Mouse (Mus musculus) hindbrain, embryonic 14.5 days (tissue): ENCODE measurements around the gene Nodal. TPM values are rescaled to one million over a fixed set of nuclear protein-coding genes. Genes with fewer than 3 reads are reported as not detected.

Source experiments
- ATAC-seq: fragments of 200-750 bp; cut with Nextera tagmentation; 2 replicates; pipeline ENCODE4 v1.8.0; 2017; ENCODE audit warnings: moderate number of reproducible peaks, mild to moderate bottlenecking, moderate TSS enrichment, moderate library complexity; ENCODE audit not compliant: low FRiP score
- DNase-seq: peaks from one replicate; pipeline ENCODE4 v3.0.0-alpha.2; 2015; ENCODE audit warnings: low spot score
- H3K27ac ChIP-seq: fragments of 300-500 bp; sonication (generic); 2 replicates; pipeline ENCODE4 v1.5.1; 2014; ENCODE audit warnings: mild to moderate bottlenecking, moderate library complexity
- H3K27me3 ChIP-seq: fragments of 300-500 bp; sonication (generic); 2 replicates; pipeline ENCODE4 v1.6.1; 2014; ENCODE audit warnings: mild to moderate bottlenecking, low read length, mixed read lengths; ENCODE audit not compliant: control insufficient read depth, insufficient read depth
- H3K36me3 ChIP-seq: fragments of 300-500 bp; sonication (generic); replicated peaks from 2 replicates; pipeline ENCODE4 v1.6.1; 2014; ENCODE audit not compliant: control insufficient read depth, insufficient read depth
- H3K4me1 ChIP-seq: fragments of 300-500 bp; sonication (generic); replicated peaks from 2 replicates; pipeline ENCODE4 v1.6.1; 2014; ENCODE audit warnings: antibody characterized with exemption, low read length, mixed read lengths; ENCODE audit not compliant: control insufficient read depth, insufficient read depth
- H3K4me2 ChIP-seq: fragments of 300-500 bp; sonication (generic); replicated peaks from 2 replicates; pipeline ENCODE4 v1.6.1; 2014; ENCODE audit warnings: mild to moderate bottlenecking, moderate library complexity
- H3K4me3 ChIP-seq: fragments of 300-500 bp; sonication (generic); replicated peaks from 2 replicates; pipeline ENCODE4 v1.5.1; 2014; ENCODE audit warnings: mild to moderate bottlenecking, low read length
- H3K9ac ChIP-seq: fragments of 300-500 bp; sonication (generic); 2 replicates; pipeline ENCODE4 v1.6.1; 2014
- H3K9me3 ChIP-seq: fragments of 300-500 bp; sonication (generic); 2 replicates; pipeline ENCODE4 v1.6.1; 2016; ENCODE audit warnings: low read length; ENCODE audit not compliant: control insufficient read depth
- WGBS: fragments of 180-500 bp; shearing (Covaris S2); extraction: QIAGEN DNeasy Blood & Tissue Kit; methylation state at CpG from one replicate; pipeline ENCODE4 v1.1.7; 2014; 5-methylcytosine and 5-hydroxymethylcytosine counted together
- polyA plus RNA-seq: library from polyadenylated mRNA; unstranded; fragments of >200 nt; fragmentation: Nextera tagmentation; extraction: Ambion mirVana; gene quantifications from 2 replicates; pipeline ENCODE4 v1.2.1, GENCODE M21; 2014

The Nodal gene
- polyA plus RNA-seq = 0.13 and 0.29 TPM in 2 replicates

GRCm38 (mm10) chr10:61417672-61418071 is at the start of gene Nodal:
Gene Nodal, plus strand, starts transcription at chr10:61417972.
- H3K36me3 ChIP-seq = no peaks in the 10 kb centered on the region
- peak within 1 kb of the TSS; percentile 44 for H3K9ac ChIP-seq
- H3K9me3 ChIP-seq = no peaks in the 10 kb centered on the region
- 22% methylated on average over 10 of the region's 10 CpGs for WGBS
- H3K4me2 ChIP-seq = peak within 1 kb of the TSS; percentile 75
- no peak within 1 kb of the TSS for H3K27ac ChIP-seq
- no peak for DNase-seq
- peaks cover 53% of the 10 kb centered on the region for H3K27me3 ChIP-seq
- H3K4me3 ChIP-seq = peak within 1 kb of the TSS; percentile 39
- ATAC-seq = peak; percentile 34; the same call in 1 of the 2 replicates
- peaks cover 9% of the 10 kb centered on the region; the same call in 1 of the 2 replicates for H3K4me1 ChIP-seq

GRCm38 (mm10) chr10:61369755-61370154 is 48.0 kb upstream of the Nodal start:
- Histone ChIP-seq H3K27ac (no peak overlapping the region), H3K4me2 (no peak overlapping the region), H3K4me1 (no peaks in the 10 kb centered on the region; the same call in 1 of the 2 replicates), H3K4me3 (no peak overlapping the region), H3K27me3 (no peaks in the 10 kb centered on the region), H3K9ac (no peak overlapping the region), H3K36me3 (no peaks in the 10 kb centered on the region; the same call in 1 of the 2 replicates), H3K9me3 (no peaks in the 10 kb centered on the region)
- 59% methylated on average over 5 of the region's 5 CpGs for WGBS
- ATAC-seq (no peak), DNase-seq (no peak)

GRCm38 (mm10) chr10:61370273-61370979 is 47.3 kb upstream of the Nodal start:
- ATAC-seq (no peak), DNase-seq (no peak)
- peak overlapping the region; percentile 6; the same call in 1 of the 2 replicates for H3K27ac ChIP-seq
- no peaks in the 10 kb centered on the region for H3K36me3 ChIP-seq
- WGBS = 80% methylated on average over 18 of the region's 18 CpGs
- no peaks in the 10 kb centered on the region for H3K9me3 ChIP-seq
- H3K27me3 ChIP-seq = no peaks in the 10 kb centered on the region
- no peak overlapping the region for H3K4me2 ChIP-seq
- no peaks in the 10 kb centered on the region; the same call in 1 of the 2 replicates for H3K4me1 ChIP-seq
- no peak overlapping the region for H3K4me3 ChIP-seq
- H3K9ac ChIP-seq = no peak overlapping the region

- H3K9ac ChIP-seq = no peak overlapping the region
- H3K9me3 ChIP-seq = no peaks in the 10 kb centered on the region
- no peak for DNase-seq
- no peak overlapping the region for H3K4me3 ChIP-seq
- no peaks in the 10 kb centered on the region for H3K27me3 ChIP-seq
- no peaks in the 10 kb centered on the region for H3K36me3 ChIP-seq
- 86% methylated on average over 9 of the region's 9 CpGs for WGBS
- no peak for ATAC-seq
- no peaks in the 10 kb centered on the region; the same call in 1 of the 2 replicates for H3K4me1 ChIP-seq
- 0 out of 2 replicates have a peak overlapping the region, but pooled peaks have one; percentile 12 for H3K27ac ChIP-seq
- no peak overlapping the region for H3K4me2 ChIP-seq
Measured at GRCm38 (mm10) chr10:61371884-61372584, 45.7 kb upstream of the Nodal start.

- no peak overlapping the region for H3K27ac ChIP-seq
- DNase-seq (no peak), ATAC-seq (0 out of 2 replicates have a peak, but pooled peaks have one; percentile 34)
- no peak overlapping the region for H3K4me2 ChIP-seq
- WGBS = 59% methylated on average over 4 of the region's 4 CpGs
- H3K36me3 ChIP-seq = no peaks in the 10 kb centered on the region
- H3K27me3 ChIP-seq = no peaks in the 10 kb centered on the region
- H3K4me3 ChIP-seq = no peak overlapping the region
- no peaks in the 10 kb centered on the region; the same call in 1 of the 2 replicates for H3K4me1 ChIP-seq
- no peak overlapping the region for H3K9ac ChIP-seq
- no peaks in the 10 kb centered on the region for H3K9me3 ChIP-seq
Measured at GRCm38 (mm10) chr10:61372585-61372923, 45.2 kb upstream of the Nodal start.

- Histone ChIP-seq H3K4me1 (peaks cover 6% of the 10 kb centered on the region; the same call in 1 of the 2 replicates), H3K4me2 (no peak overlapping the region), H3K9ac (no peak overlapping the region), H3K9me3 (no peaks in the 10 kb centered on the region), H3K27me3 (no peaks in the 10 kb centered on the region), H3K4me3 (no peak overlapping the region), H3K36me3 (no peaks in the 10 kb centered on the region), H3K27ac (no peak overlapping the region)
- 57% methylated on average over 4 of the region's 4 CpGs for WGBS
- DNase-seq (no peak), ATAC-seq (no peak)
Measured at GRCm38 (mm10) chr10:61374076-61374475, 43.7 kb upstream of the Nodal start.

GRCm38 (mm10) chr10:61374771-61375481 is 42.8 kb upstream of the Nodal start:
- Histone ChIP-seq H3K4me2 (no peak overlapping the region), H3K4me1 (peaks cover 14% of the 10 kb centered on the region; the same call in 1 of the 2 replicates), H3K27me3 (no peaks in the 10 kb centered on the region), H3K27ac (no peak overlapping the region), H3K9me3 (no peaks in the 10 kb centered on the region), H3K9ac (no peak overlapping the region), H3K4me3 (no peak overlapping the region), H3K36me3 (no peaks in the 10 kb centered on the region)
- 68% methylated on average over 6 of the region's 6 CpGs for WGBS
- DNase-seq (no peak), ATAC-seq (no peak)

GRCm38 (mm10) chr10:61378050-61378449 is 39.7 kb upstream of the Nodal start:
- no peak for ATAC-seq
- WGBS = 90% methylated on average over 5 of the region's 5 CpGs
- DNase-seq = no peak
- no peaks in the 10 kb centered on the region for H3K36me3 ChIP-seq
- no peaks in the 10 kb centered on the region for H3K9me3 ChIP-seq
- no peak overlapping the region for H3K27ac ChIP-seq
- H3K4me3 ChIP-seq = no peak overlapping the region
- peaks cover 29% of the 10 kb centered on the region for H3K4me1 ChIP-seq
- H3K4me2 ChIP-seq = no peak overlapping the region
- H3K9ac ChIP-seq = no peak overlapping the region
- H3K27me3 ChIP-seq = no peaks in the 10 kb centered on the region

- Histone ChIP-seq H3K4me1 (peaks cover 31% of the 10 kb centered on the region), H3K4me2 (no peak overlapping the region)
- WGBS = 88% methylated on average over 5 of the region's 5 CpGs
Measured at GRCm38 (mm10) chr10:61378698-61379097, 39.1 kb upstream of the Nodal start.

More at GRCm38 (mm10) chr10:61378698-61379097, 39.1 kb upstream of the Nodal start:
- H3K9me3 ChIP-seq = no peaks in the 10 kb centered on the region
- no peaks in the 10 kb centered on the region for H3K27me3 ChIP-seq
- ATAC-seq = no peak
- DNase-seq = no peak
- no peak overlapping the region for H3K9ac ChIP-seq
- H3K27ac ChIP-seq = no peak overlapping the region
- no peaks in the 10 kb centered on the region for H3K36me3 ChIP-seq
- H3K4me3 ChIP-seq = no peak overlapping the region
